Mouse (Mus musculus) C2C12 (cell line): ENCODE results near the gene Ildr1.

Experiments
- CEBPB ChIP-seq: IDR thresholded peaks from one replicate; pipeline ENCODE4 v1.6.1; 2011; ENCODE audit warnings: low read depth, mild to moderate bottlenecking, control low read depth, moderate library complexity
- CTCF ChIP-seq: IDR thresholded peaks from one replicate; pipeline ENCODE4 v1.5.1; 2011; ENCODE audit not compliant: control insufficient read depth, insufficient read depth, insufficient read length
- MAX ChIP-seq: IDR thresholded peaks from one replicate; pipeline ENCODE4 v1.6.1; 2011; ENCODE audit warnings: mild to moderate bottlenecking, control low read depth
- MYOD1 ChIP-seq: IDR thresholded peaks from one replicate; pipeline ENCODE4 v1.6.1; 2011; ENCODE audit warnings: low read depth; ENCODE audit not compliant: control insufficient read depth, insufficient read length
- MYOG ChIP-seq: IDR thresholded peaks from one replicate; pipeline ENCODE4 v1.6.1; 2011; ENCODE audit not compliant: control insufficient read depth, insufficient read length; ENCODE audit errors: extremely low read depth
- USF1 ChIP-seq: IDR thresholded peaks from one replicate; pipeline ENCODE4 v1.6.1; 2011; ENCODE audit warnings: low read depth, mild to moderate bottlenecking, control low read depth, moderate library complexity

DNA sequence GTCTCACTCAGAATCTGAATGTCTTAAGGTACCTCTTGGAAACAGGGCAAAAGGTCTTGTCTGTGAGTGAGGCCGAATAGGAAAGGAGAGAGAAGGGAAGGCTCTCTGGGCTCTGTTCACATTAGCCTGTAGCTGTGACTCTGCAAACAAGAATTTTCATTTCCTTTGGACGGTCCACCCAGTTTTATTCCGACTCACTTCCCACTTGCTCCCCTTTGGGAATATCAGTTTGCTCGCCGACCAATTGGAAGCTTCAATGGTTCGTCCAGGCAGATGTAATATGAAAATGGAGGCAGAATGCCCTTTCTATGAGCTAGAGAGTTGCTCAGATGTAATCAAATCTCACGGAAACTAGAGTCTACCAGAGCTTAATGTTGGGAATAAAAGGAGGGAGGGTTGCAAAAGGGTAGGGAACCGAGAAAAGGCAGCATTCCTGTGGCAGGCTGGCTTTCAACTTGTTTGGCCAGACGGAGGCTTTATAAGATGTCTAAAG lies 1.1 kb downstream of the Ildr1 start:
- no peak for TF ChIP-seq CTCF
- TF ChIP-seq MAX, result no peak
- TF ChIP-seq MYOD1, result no peak
- TF ChIP-seq USF1, result no peak
- TF ChIP-seq CEBPB, result no peak
- TF ChIP-seq MYOG, result no peak
